Mouse (Mus musculus) liver, postnatal 0 days (tissue): ENCODE measurements around the gene Adgrf5.

Experiments
- CTCF ChIP-seq: sonication (generic); IDR thresholded peaks from 2 replicates; pipeline ENCODE4 v1.5.1; 2016; ENCODE audit warnings: antibody characterized with exemption, low read depth
- EP300 ChIP-seq: IDR thresholded peaks from 2 replicates; pipeline ENCODE4 v1.6.1; 2016; ENCODE audit warnings: antibody characterized with exemption, low read depth, mild to moderate bottlenecking

DNA sequence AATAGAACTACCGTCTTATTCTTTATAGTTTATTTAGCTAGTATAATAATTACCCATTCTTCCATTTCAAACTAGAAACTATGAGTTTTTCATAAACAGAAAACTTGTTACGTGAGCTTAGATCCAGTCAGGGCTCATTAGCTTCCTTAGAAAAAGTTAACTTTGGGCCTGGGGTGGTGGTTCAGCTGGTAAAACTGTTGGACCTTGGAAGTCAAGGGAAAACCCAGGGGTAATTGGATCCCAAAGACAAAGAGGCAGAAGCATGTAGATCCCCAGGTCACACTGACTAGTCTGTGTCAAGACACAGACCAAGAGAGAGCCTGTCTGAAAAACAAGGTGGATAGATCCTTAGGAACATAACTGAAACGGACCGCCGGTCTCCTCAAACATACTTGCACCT lies 141.4 kb downstream of the Adgrf5 start:
- TF ChIP-seq CTCF, result no peak
- TF ChIP-seq EP300, result no peak
